Mouse (Mus musculus) hindbrain, embryonic 16.5 days (tissue): ENCODE data around the gene Dbi. TPM values are rescaled to one million over a fixed set of nuclear protein-coding genes. Genes with fewer than 3 reads are reported as not detected.
A peak's percentile ranks its signal among the peaks of the same experiment; 100 is the strongest.

Experiments
- ATAC-seq: fragments of 200-750 bp; cut with Nextera tagmentation; 2 replicates; pipeline ENCODE4 v1.8.0; 2017; ENCODE audit warnings: moderate TSS enrichment, moderate library complexity
- H3K27ac ChIP-seq: fragments of 300-500 bp; sonication (generic); 2 replicates; pipeline ENCODE4 v1.5.1; 2014; ENCODE audit warnings: low read depth, mild to moderate bottlenecking, control low read depth, low read length, moderate library complexity
- H3K27me3 ChIP-seq: fragments of 300-500 bp; sonication (generic); replicated peaks from 2 replicates; pipeline ENCODE4 v1.6.1; 2014; ENCODE audit warnings: low read length; ENCODE audit not compliant: control insufficient read depth, insufficient read depth
- H3K36me3 ChIP-seq: fragments of 300-500 bp; sonication (generic); 2 replicates; pipeline ENCODE4 v1.6.1; 2014; ENCODE audit warnings: mild to moderate bottlenecking, low read length, moderate library complexity, mixed read lengths; ENCODE audit not compliant: control insufficient read depth, insufficient read depth
- H3K4me1 ChIP-seq: fragments of 300-500 bp; sonication (generic); 2 replicates; pipeline ENCODE4 v1.6.1; 2014; ENCODE audit warnings: low read depth, low read length; ENCODE audit not compliant: control insufficient read depth, insufficient read depth
- H3K4me2 ChIP-seq: fragments of 300-500 bp; sonication (generic); 2 replicates; pipeline ENCODE4 v1.6.1; 2014; ENCODE audit warnings: mild to moderate bottlenecking, low read length, control low read depth, moderate library complexity
- H3K4me3 ChIP-seq: fragments of 300-500 bp; sonication (generic); 2 replicates; pipeline ENCODE4 v1.5.1; 2014; ENCODE audit warnings: mild to moderate bottlenecking, low read length, control low read depth, moderate library complexity
- H3K9ac ChIP-seq: fragments of 300-500 bp; sonication (generic); 2 replicates; pipeline ENCODE4 v1.6.1; 2014; ENCODE audit warnings: low read depth, mild to moderate bottlenecking, control low read depth, low read length, moderate library complexity
- H3K9me3 ChIP-seq: fragments of 300-500 bp; sonication (generic); 2 replicates; pipeline ENCODE4 v1.6.1; 2014; ENCODE audit warnings: mild to moderate bottlenecking, low read length, moderate library complexity; ENCODE audit not compliant: control insufficient read depth
- WGBS: fragments of 180-500 bp; shearing (Covaris S2); extraction: QIAGEN DNeasy Blood & Tissue Kit; methylation state at CpG from one replicate; pipeline ENCODE4 v1.1.7; 2014; 5-methylcytosine and 5-hydroxymethylcytosine counted together
- polyA plus RNA-seq: library from polyadenylated mRNA; unstranded; fragments of >200 nt; fragmentation: Nextera tagmentation; extraction: Ambion mirVana; gene quantifications from 2 replicates; pipeline ENCODE4 v1.2.1, GENCODE M21; 2015

Dbi gene
- polyA plus RNA-seq, 1 experiment from 2014 or later, result 1,756 TPM

- whole genome bisulfite sequencing, result 72% methylated on average over 4 of the region's 4 CpGs
- peaks cover 9% of the 10 kb centered on the region for H3K4me1 ChIP-seq
- H3K9ac ChIP-seq, result no peak overlapping the region
- no peaks in the 10 kb centered on the region for H3K9me3 ChIP-seq
- no peaks in the 10 kb centered on the region for H3K36me3 ChIP-seq
- no peak overlapping the region for H3K27ac ChIP-seq
- H3K4me3 ChIP-seq, result no peak overlapping the region
- ATAC-seq, result no peak
- H3K27me3 ChIP-seq, result no peaks in the 10 kb centered on the region
- H3K4me2 ChIP-seq, result no peak overlapping the region
Measured at GRCm38 (mm10) chr1:120124839-120125238, 4.0 kb upstream of the Dbi start.

GRCm38 (mm10) chr1:120122634-120123383 lies 1.9 kb upstream of the Dbi start:
- Histone ChIP-seq H3K4me3 (no peak overlapping the region), H3K9ac (no peak overlapping the region), H3K27ac (no peak overlapping the region), H3K9me3 (no peaks in the 10 kb centered on the region), H3K27me3 (no peaks in the 10 kb centered on the region), H3K4me2 (no peak overlapping the region), H3K36me3 (no peaks in the 10 kb centered on the region), H3K4me1 (peaks cover 19% of the 10 kb centered on the region)
- ATAC-seq, result no peak
- 96% methylated on average over 8 of the region's 8 CpGs for WGBS

- no peak for ATAC-seq
- peaks cover 19% of the 10 kb centered on the region for H3K4me1 ChIP-seq
- peak overlapping the region; percentile 79 for H3K4me2 ChIP-seq
- no peaks in the 10 kb centered on the region for H3K36me3 ChIP-seq
- H3K4me3 ChIP-seq, result peak overlapping the region; percentile 74
- no peaks in the 10 kb centered on the region for H3K9me3 ChIP-seq
- peak overlapping the region; percentile 92; the same call in 1 of the 2 replicates for H3K27ac ChIP-seq
- H3K9ac ChIP-seq, result no peak overlapping the region
- 91% methylated on average over 9 of the region's 9 CpGs for WGBS
- H3K27me3 ChIP-seq, result no peaks in the 10 kb centered on the region
Measured at GRCm38 (mm10) chr1:120121930-120122530, 1.2 kb upstream of the Dbi start.

- Histone ChIP-seq H3K36me3 (peaks cover 5% of the 10 kb centered on the region; the same call in 1 of the 2 replicates), H3K4me1 (peaks cover 19% of the 10 kb centered on the region), H3K27me3 (no peaks in the 10 kb centered on the region), H3K9ac (peak overlapping the region; percentile 80), H3K4me2 (peak overlapping the region; percentile 72), H3K27ac (peak overlapping the region; percentile 92), H3K9me3 (no peaks in the 10 kb centered on the region), H3K4me3 (peak overlapping the region; percentile 74)
- ATAC-seq, result peak; percentile 27
- WGBS, result 4% methylated on average over 24 of the region's 24 CpGs
Measured at GRCm38 (mm10) chr1:120120141-120120968, 523 bp downstream of the Dbi start.

- H3K36me3 ChIP-seq, result peaks cover 13% of the 10 kb centered on the region
- WGBS, result 56% methylated on average over 4 of the region's 4 CpGs
Measured at GRCm38 (mm10) chr1:120119389-120119788, 1.5 kb downstream of the Dbi start.

GRCm38 (mm10) chr1:120118854-120119253 lies 2.0 kb downstream of the Dbi start:
- H3K27ac ChIP-seq, result peak overlapping the region; percentile 92
- ATAC-seq, result no peak
- H3K4me2 ChIP-seq, result peak overlapping the region; percentile 72
- peaks cover 16% of the 10 kb centered on the region for H3K36me3 ChIP-seq
- peak overlapping the region; percentile 74 for H3K4me3 ChIP-seq
- peak overlapping the region; percentile 43 for H3K9ac ChIP-seq
- no peaks in the 10 kb centered on the region for H3K27me3 ChIP-seq
- H3K4me1 ChIP-seq, result peaks cover 19% of the 10 kb centered on the region
- WGBS, result 74% methylated on average over 2 of the region's 2 CpGs
- peaks cover 4% of the 10 kb centered on the region for H3K9me3 ChIP-seq

More at GRCm38 (mm10) chr1:120119389-120119788, 1.5 kb downstream of the Dbi start:
- Histone ChIP-seq H3K4me2 (peak overlapping the region; percentile 72), H3K9me3 (peaks cover 1% of the 10 kb centered on the region), H3K4me3 (peak overlapping the region; percentile 74), H3K27ac (peak overlapping the region; percentile 92), H3K27me3 (no peaks in the 10 kb centered on the region), H3K9ac (peak overlapping the region; percentile 80), H3K4me1 (peaks cover 19% of the 10 kb centered on the region)
- no peak for ATAC-seq

GRCm38 (mm10) chr1:120116106-120116505 lies 4.8 kb downstream of the Dbi start:
- Histone ChIP-seq H3K9ac (no peak overlapping the region), H3K4me1 (peaks cover 14% of the 10 kb centered on the region), H3K27ac (peak overlapping the region; percentile 82), H3K27me3 (no peaks in the 10 kb centered on the region), H3K9me3 (peaks cover 4% of the 10 kb centered on the region), H3K4me2 (peak overlapping the region; percentile 31), H3K4me3 (no peak overlapping the region; the same call in 1 of the 2 replicates), H3K36me3 (peaks cover 24% of the 10 kb centered on the region)
- peak; percentile 5 for ATAC-seq
- 69% methylated on average over 11 of the region's 11 CpGs for WGBS

GRCm38 (mm10) chr1:120115671-120116081 lies 5.2 kb downstream of the Dbi start:
- H3K4me3 ChIP-seq, result no peak overlapping the region
- peak overlapping the region; percentile 82 for H3K27ac ChIP-seq
- ATAC-seq, result peak; percentile 91
- H3K4me1 ChIP-seq, result peaks cover 14% of the 10 kb centered on the region
- 57% methylated on average over 9 of the region's 9 CpGs for WGBS
- H3K9ac ChIP-seq, result no peak overlapping the region
- H3K9me3 ChIP-seq, result peaks cover 4% of the 10 kb centered on the region
- H3K27me3 ChIP-seq, result no peaks in the 10 kb centered on the region
- H3K4me2 ChIP-seq, result no peak overlapping the region
- H3K36me3 ChIP-seq, result peaks cover 24% of the 10 kb centered on the region
